Mouse (Mus musculus) neutrophil, adult 5-6 weeks (primary cell): ENCODE measurements around the gene Plpp1. TPM values are rescaled to one million over a fixed set of nuclear protein-coding genes. Genes with fewer than 3 reads are reported as not detected.
A peak's percentile ranks its signal among the peaks of the same experiment; 100 is the strongest.

Experiments
- ATAC-seq: fragments of 151-379, 151-347 bp; 2 replicates; pipeline ENCODE4 v1.8.0; 2017; ENCODE audit warnings: mild to moderate bottlenecking, moderate TSS enrichment; ENCODE audit not compliant: insufficient number of reproducible peaks, poor library complexity, low FRiP score, severe bottlenecking; ENCODE audit errors: extremely low read depth
- total RNA-seq: library from RNA; stranded (forward); fragments of 200-1000 nt; gene quantifications from 2 replicates; pipeline ENCODE4 v1.2.3, GENCODE M21; 2017

Gene Plpp1
- 1.5 and 2.8 TPM in 2 replicates for total RNA-seq

DNA sequence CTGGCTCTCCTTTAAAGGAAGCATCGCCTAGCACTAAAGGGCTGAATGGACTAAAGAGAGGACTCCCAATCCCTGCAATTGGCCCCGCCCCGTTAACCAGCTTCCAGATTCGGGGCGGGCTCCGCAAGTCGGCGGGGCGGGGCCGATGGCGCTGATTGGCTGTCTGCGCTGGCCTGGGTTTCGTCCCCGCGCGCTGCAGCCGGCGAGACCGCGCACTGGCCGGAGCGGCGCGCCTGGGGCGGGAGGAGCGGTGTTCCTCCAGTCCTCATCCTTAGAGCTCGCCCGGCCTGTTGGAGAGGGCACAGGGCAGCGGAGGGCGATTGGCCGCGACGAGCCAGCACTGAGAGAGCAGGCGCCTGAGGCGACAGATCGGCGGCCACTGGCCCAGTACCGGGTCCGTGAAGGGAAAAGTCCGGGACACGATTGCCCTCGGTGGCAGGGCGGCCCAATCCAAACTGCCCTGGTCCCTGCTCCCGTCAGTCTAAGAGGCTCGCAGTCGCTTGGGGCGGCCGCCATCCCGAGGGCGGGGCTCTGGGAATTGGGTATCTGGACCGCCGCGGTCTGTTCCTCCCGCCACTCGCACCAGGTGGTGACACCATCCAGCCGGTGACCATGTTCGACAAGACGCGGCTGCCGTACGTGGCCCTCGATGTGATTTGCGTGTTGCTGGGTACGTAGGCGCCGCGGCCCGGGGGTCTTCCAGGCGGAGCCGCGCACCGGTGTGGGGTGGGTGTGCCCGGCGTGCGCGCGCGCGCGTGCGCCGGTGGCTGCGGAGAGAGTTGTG lies at the start of gene Plpp1:
Gene Plpp1 (plus strand): TSS at position 196 of the 784 bp plus-strand sequence.
- ATAC-seq = peak; percentile 17; the same call in 1 of the 2 replicates

DNA sequence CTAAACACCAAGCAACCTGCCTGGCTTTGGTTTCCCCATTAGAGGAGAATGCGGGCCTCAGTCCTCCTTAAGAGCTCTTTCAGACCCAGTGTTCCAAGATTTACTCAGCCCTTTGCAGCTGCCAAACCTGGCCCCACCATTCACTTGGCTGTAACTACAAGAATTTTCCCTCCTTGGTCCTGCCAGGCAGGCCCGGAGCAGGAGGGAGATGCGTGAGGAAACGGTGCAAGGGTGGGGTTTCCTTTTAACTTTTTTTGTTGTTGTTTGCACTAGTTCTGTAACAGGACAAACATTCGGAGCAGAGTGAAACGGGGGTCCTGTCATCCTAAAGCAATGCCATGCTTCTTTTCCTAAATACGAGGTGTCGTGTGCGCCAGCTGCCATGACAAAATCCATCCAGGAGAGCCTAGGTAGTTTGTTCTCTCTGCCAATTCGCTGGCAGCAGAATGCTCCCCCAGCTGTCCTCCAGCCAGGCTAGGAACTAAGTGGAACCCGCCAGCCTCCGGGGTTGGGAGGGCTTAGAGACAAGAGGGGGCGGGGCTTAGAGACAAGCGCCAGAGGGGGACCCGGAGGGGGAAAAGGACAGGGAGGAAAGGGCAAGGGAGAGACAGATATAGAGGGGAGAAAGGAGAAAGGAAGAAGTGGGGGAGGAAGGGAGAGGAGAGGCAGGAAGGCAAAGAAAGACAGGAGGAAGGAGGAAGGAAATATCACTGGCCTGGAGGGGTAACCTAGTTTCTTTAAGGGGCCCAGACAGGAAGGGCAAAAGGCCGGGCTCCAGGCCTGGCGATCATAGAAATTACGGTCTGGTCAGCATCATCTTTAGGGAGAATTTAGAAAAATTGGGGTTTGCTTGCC lies 48.9 kb upstream of the Plpp1 start:
- ATAC-seq = no peak

DNA sequence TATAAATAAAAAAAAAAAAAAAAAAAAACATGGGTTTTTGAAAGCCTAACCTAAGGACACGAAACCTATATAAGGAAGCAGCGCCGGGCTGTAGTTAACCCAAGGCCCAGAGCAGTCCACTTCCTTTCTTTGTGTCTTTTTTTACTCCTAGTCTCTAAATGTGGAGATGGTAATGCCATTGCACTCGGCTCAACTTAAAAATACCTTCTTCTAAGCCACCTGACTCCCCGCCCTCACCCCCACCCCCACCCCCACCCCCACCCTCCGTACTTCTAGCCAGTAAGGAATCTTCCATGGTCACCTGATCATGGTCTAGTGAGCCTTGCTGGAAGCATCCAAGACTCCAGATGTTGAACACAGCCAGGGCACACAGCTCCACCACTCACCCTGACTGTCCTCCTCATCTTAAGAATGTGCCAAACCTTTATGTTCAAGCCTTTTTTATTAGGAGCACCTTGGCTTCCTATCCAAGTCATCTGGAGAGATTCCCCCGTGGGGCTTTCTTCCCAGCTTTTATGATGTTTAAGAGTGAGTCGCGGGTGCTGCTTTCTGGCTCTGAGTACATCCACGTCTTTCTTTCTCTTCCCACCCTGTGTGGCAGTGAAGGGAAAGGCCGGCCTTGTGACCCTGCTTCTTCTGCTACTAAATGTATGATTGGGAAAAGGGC lies 48.1 kb upstream of the Plpp1 start:
- no peak for ATAC-seq

DNA sequence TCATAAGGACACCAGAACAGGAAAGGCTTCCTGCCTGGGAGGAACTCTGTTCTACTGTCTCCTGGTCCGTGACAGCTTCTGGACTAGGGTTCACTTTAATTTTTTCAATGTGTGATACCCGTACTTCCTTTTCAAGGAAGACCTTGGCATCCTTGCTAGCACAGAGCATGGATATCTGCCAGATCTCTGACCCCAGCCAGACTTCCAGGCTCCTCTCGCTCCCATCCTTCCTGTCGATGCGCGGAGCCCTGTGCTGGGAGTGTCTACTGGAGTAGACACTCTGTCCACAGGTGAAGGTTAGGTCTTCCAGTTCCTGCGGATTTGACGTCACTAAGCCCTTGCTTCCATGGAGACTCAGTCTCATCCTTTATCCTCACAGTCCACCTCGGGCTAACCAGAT lies 47.1 kb upstream of the Plpp1 start:
- ATAC-seq = no peak

DNA sequence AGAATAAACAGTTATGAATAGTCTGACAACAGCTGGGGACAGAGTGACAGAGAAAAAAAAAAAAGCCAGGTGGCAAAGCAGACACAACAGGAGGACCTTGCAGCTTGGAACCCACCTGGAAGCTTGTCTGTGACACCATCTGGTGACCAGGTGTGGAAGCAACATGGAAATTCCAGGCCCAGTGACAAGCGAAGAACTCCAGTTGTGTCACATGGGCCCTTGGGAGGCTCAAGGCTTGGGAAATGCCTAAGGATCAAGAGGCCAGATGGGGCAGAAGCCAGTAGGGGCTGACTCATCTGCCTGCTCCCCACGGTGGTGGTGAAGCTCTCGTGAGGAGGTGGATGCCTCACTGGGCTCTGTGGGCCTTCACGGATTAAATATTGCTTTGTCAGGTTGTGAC lies 45.7 kb upstream of the Plpp1 start:
- no peak for ATAC-seq

DNA sequence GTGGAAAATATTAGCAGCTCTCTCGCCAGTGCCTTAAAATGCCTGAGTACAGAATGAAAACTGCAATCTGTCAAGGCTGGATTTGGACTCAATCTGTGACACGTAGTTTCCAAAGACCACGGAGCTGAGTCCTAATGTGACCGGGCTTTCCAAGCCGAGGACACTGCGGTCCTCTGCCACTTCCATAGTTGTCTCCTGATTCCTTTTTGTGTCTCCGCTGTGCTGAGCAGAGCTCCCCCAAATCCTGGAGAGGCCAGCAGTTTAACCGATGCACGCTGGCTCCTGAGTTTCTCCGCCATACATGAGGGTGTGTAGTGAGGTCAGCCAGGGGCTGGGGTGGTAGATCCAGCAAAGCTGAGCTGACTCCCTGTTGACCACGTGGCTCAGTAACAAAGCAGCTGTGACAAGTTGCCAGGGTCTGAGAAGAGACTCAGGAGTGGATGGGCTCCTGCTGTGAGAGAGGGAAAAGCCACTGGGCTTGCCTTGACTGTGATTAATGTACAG lies 45.0 kb upstream of the Plpp1 start:
- no peak for ATAC-seq

DNA sequence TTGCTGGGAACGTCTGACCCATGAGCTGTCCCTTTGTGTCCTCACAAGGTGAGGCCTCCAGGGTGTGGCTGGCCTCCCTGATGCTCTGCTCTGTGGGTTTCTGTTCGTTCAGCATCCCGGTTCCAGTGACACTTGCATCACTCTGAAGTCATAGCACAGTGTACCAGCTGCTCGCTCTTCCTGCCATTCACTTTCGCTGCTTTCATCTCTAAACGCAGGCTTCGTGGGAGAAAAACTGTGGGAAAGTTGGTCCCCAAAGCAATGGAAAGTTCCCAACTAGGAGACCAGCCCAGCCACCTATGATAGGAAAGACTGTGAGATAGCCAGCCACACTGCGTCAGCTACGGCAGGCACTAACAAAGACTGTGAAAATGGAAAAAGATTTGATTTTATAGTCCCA lies 43.2 kb upstream of the Plpp1 start:
- ATAC-seq = no peak

DNA sequence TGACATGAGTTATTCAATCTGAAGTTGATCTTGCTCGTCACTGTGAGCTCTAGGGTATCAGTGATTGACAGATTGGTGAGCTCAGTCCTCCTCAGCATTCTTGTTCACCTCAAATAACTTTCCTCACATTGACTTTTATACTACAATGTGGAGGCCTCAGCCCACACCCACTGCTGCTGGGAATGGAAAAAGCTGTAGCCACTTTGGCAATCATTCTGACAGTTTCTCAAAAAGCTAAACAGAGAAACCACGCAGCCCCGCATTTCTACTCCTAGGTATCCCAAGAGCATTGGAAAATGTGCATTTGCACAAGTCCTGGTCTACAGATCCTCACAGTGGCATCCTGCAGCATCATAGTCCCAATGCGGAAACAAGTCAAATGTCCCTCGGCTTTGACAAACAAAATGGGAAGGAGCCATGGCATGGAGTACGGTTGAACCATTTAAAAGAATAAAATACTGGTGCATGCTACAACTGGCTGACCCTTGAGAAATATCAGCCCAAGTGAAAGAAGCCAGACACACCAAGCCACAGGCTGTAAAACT lies 42.0 kb upstream of the Plpp1 start:
- no peak for ATAC-seq

DNA sequence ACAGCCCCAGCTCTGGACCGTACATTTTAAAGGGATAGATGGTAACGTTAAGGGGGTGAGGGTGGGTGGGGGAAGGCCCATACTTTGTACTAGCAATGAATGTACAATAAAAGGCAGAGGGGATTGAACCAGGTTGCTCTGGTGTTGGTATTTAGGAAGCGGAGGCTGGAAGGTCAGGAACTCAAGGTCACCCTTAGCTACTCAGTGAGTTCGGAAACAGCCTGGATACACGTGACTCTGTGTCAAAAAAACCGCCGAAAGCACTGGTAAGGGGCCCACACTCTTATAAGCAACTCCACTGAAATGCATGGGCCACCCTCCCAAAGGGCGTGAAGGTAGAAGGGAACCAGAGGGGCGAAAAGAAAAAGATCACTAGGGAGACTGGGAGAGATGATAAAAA lies 41.2 kb upstream of the Plpp1 start:
- no peak for ATAC-seq

DNA sequence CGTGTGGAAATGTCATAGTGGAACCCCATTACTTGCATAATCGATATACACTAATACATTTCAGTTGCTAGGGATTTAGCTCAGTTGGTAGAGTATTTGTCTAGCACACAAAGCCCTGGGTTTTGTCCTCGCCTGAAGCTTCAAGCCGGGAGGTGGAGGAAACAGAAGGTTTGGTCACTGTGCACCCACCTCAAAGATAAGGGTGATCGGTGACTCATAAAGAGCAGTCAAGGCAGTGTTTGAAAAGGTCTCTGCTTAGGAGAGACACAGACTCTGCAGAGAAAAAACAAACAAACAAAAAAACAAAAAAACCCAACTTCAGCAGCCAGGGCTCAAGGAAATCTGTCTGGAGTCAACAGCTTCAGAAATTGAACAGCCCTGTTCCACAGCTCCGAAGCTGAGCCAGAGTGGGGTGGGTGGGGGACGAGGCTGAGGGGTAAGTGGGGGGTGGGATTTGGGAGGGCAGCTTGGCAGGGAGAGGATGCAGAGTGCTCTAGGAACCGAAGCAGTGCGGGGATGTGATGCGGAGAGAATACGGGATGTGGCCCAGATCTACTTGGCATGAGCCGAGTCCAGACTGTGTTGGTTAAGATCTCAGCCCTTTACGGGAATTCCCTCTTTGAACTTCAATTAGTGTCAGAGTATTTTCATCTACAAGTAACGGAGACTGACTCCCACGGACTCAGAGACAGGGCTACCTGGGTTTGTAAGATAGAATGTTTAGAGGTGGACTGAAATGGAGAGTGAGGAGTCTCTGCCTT lies 40.6 kb upstream of the Plpp1 start:
- ATAC-seq = no peak

DNA sequence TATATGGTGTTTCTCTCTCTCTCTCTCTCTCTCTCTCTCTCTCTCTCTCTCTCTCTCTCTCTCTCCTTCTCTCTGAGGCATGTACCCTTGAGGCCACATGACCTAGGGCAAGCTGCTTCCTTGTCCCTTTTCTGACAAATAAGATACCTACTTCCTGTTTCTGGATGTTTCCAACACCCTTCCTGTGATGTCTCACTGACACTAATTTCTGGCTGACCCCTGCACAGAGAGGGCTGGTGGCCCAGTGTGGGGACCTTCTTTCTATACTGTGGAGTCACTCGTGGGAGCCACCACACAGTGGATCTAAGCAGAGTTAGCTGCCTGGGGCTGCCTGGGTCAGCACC lies 40.1 kb upstream of the Plpp1 start:
- no peak for ATAC-seq

DNA sequence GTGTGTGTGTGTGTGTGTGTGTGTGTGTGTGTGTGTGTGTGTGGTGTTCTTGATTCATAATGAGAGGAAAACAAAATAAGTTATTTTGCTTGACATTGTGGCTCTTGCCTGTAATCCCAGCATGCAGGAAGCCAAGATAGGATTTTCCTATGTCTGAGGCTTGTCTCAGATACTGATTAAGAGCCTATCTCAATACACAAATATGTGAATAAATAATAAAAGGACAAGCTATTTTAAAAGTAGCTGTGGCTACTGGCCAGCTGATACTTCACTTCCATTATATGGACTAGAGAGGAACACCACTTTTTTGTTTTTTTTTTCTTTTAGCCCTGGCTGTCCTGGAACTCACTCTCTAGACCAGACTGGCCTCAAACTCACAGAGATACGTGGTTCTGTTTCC lies 38.8 kb upstream of the Plpp1 start:
- no peak for ATAC-seq

DNA sequence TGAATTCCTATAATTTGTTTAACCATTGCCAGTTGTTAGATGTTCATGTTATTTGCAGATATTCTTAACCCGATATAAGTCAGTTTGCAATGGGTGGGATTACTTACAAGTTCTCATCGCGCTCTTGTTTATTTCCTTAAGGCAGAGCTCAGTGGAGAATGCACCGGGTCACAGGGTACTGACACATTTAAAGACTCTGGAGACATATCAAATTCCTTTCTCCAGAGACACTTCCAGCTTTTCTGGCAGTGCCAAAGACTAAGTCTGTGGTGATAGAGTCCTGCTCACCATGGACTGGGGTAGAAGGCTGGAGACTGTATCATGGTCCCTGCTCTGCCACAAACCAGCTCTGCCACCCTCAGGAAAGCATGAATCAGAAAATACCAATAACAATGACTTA lies 38.0 kb upstream of the Plpp1 start:
- ATAC-seq = no peak

DNA sequence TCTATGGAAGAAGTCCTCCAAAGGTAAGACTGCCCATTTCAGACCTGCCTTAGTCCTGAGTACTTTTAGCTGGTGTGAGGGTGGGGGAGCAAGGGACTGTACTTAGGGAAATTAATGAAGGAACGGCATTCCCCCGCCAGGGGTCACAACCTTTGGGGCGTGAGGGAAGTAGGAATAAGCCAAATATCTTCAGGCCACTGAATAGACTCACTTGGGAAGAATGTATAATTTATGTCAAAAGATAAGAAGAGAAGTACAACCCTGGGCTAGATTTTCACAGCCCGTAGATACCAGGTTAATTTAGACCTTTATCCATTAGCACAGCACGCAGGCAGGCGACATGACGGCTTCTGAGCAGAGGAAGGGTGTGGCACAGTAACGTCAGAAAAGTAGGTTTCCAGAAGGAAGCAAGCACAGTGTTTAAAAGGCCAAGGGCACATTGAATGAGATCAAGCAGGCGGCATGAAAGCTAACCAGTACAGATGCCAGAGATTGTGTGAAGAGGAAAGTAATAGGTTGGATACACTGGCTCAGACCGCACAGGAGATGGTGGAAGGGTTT lies 37.0 kb upstream of the Plpp1 start:
- ATAC-seq = no peak

DNA sequence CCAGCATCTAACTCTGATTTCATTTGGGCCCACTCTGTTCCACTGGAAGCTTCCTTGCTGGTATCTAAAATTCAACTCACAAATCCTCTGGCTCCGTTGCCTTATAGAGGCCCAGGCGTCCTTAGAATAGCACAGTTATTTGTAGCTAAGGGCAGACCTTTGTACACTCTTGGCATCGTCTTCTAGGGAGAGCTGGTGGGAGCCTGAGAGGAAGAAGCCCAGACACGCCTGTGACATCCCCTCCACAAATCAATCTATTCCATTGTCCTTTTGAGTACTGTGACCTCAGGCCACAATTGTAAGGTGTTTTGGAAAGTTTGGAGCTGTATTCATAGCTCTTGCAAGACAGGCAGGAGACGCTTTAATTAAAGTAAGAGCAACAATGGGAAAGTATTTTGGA lies 36.0 kb upstream of the Plpp1 start:
- no peak for ATAC-seq

DNA sequence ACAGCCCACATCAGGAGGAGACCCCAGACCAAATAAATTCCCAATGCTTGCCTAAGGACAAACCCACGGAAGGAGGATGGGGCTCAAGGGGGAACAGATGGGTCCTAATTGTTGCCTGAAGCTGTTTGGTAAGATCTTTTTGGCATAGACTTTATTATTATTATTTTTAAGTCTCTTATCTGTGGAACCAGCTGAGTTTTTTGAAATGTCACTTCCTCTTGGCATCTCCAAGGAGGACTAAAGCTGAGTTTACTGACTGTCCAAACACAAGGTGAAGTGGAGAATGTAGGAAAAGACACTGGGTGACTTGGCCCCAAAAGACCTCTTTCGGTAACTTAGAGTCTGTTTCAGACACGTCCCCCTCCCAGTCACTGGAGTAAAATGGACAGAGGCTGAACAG lies 34.9 kb upstream of the Plpp1 start:
- ATAC-seq = no peak

DNA sequence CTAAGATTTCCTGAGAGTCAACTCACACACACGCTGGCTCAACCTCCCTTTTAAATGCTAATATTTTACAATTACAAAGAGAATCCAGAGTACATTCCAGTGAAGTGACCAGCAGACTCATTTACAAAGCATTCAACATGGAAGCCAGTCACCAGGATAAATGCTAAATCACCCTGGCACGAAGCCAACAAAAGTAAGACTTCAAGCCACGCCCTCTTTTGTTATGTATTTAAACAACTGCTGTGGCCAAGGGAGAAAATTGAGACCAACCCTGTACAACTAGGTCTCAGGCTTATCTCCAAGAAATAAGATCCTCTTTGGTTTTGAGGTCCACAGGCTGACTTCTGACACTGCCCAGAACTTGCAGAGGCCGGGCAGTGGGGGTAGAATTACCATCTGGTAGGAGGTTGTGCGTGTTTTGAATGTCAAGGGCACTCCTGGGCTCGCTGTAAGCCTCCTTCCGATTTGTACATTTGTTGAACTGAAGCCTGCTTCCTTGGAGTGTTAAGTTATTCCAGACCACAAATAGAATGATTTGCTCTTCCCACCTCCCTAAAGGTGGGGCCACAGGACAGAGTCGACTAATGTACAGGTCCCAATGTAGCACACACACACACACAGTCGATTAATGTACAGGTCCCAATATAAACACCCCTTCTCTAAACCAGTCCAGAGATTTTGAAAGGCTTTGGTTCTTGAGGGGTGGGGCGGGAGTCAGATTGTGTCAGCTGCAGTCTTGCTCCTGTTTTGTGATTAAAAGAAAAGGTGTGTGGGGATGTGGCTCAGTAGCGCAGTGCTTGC lies 29.9 kb upstream of the Plpp1 start:
- no peak for ATAC-seq
